Mouse (Mus musculus) adrenal gland, postnatal 10 days (tissue): ENCODE measurements at regions not wholly inside any gene's neighbourhood (a gene's known extent, or its start where the extent isn't known, plus 50 kb on each side); places are given as distances from the start of the nearest gene placed in this dataset.
A peak's percentile ranks its signal among the peaks of the same experiment; 100 is the strongest.

Experiments used
- DNase-seq: peaks from one replicate; pipeline ENCODE4 v3.0.0; 2021; ENCODE audit warnings: mixed read lengths

DNA sequence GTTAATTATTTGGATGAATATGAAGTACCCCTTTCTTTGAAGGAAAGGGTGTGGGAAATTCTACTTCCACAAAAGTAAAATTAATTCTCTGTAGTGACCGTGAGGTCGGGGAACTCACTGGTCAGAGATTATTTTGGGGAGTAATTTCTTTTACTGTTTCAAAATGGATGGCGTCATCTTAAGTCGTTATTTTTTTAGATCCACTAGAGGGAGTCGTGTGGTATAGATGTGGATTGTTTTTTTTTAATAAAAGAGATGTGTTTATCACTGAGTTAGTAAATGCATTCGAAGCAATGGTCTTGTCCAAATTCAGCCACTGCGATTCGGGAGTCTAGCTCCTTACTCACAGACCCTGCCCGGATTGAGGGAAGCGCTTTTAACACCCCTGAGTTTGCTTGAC, 100.8 kb upstream of the Lsm14a start:
- DNase-seq, result no peak

DNA sequence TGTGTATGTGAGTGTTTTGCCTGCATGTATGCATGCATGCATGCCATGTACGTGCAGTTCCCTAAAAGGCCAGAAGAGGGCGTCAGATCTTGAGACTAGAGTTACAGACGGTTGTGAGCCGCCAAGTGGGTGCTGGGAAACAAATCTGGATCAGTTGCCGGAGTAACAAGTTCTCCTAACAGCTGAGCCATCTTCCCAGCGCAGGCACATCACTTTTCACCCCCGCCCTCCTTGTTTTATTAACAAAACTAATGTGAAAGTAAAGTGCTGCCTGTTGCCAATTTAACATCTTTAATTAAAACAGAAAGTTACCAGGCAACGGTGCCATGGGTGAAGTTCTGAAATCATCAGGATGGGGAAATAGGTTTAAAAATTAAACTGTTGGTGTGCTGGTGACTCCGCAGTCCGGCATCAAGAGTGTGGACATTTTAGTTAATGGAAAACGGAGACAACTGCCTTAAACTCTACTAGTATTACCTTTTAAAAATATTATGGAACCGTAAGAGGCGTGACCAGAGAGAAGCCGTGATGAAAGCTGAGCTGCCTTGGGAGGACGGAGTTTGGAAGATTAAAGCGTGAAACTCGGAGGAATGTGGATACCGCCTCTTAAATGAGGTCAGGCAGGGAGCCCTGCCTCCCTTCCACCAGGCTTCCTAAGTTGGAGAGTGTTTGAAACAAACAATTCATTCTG, 91.9 kb upstream of the Lsm14a start:
- no peak for DNase-seq

DNA sequence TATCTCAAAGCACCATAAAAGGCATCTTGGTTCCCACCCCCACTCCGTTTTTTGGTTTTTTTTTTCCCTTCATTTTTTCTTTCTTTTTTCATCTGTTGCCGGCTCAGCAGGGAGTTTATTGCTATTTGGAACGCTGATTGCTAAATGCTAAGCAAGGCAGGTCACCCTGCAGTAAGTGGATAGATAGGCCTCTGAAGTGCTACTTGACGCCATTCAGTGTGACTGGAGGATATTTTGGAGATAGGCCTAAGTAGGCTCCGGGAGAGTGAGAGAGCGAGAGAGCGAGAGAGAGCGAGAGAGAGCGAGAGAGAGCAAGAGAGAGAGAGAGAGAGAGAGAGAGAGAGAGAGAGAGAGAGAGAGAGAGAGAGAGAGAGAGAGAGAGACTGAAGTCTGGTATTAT, 90.3 kb upstream of the Lsm14a start:
- no peak for DNase-seq

DNA sequence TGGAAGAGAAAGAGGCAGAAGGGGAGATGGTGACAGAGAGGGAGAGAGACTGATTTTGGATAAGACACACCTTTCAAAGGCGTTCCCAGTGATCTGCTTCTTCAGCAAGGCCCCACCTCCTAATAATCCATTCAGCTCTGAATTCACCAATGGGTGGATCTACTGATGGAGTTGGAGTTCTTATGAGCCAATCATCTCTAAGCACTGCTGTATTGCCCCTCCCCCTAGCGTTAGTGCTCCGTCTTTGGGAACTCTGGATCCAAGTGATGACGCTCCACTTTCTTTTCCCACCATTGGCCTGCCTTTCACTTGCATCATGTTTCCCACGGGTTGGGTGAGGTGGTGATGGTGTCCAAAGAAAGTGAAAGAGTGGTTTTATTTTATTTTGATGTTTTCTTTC, 87.7 kb upstream of the Lsm14a start:
- DNase-seq, result no peak

DNA sequence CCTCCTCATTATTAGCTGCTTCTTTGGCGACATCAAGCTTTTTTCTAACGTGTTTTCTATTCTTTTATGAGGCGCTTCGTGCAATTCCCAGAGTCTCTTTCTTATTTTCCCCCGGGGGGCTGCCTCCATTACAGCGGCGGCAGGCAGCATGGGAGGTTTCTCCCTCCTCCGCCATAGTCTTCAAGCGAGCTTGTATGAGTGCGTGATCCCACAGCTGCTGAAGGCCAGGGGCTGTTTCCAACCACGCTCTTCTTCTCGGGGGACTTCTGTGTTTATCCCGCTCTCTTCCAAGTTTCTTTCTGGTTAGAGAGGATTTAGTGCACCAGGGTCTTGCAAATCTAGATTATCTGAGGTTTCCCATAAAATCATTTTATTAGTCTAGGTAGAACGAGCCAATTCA, 77.9 kb upstream of the Lsm14a start:
- DNase-seq, result no peak

DNA sequence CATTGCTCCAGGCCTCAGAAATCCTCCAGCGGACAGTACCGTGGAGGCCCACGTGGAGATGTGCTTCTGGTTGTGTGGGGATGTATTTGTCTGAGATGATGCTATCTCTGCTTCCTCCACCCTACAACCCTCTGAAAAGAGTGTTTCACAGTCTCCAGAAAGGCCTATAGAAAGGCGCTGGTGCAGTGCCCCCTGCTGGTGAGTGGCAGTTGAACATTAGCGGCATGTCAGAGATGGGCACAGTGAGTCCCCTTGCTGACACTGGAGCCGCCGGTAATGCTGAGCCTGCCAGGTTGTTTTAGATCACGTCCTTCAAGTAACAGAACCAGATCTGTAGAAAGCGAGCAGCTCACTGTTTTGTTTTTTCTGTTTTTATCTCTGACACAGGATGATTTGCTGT, 69.0 kb upstream of the Lsm14a start:
- peak; percentile 69 for DNase-seq

DNA sequence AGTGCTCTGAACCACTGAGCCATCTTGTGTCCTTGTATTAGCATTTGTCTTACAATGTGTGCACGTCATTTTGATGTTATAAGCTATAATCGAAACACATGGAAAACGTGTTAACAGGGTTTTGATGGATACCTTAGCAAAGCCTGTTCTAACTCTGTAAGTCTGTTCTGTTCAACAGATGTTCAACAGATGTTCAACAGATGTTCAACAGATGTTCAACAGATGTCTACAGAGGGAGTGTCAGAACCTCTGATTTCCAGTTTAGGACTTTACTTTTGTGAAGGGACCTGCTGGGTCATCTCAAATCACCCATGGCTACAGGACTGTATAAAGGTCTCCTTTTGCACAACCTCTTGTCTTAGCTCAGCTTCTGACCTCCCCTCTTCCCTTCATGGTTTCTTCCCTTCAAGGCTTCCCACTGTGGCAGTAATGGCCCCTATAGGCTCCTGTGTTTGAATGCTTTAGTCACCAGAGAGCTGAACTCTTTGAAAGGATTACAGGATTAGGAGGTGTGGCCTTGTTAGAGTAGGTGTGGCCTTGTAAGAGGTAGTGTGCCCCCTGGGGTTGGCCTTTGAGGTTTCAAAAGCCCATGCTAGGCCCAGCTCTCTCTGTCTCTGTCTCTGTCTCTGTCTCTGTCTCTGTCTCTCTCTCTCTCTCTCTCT, 66.8 kb upstream of the Lsm14a start:
- no peak for DNase-seq

DNA sequence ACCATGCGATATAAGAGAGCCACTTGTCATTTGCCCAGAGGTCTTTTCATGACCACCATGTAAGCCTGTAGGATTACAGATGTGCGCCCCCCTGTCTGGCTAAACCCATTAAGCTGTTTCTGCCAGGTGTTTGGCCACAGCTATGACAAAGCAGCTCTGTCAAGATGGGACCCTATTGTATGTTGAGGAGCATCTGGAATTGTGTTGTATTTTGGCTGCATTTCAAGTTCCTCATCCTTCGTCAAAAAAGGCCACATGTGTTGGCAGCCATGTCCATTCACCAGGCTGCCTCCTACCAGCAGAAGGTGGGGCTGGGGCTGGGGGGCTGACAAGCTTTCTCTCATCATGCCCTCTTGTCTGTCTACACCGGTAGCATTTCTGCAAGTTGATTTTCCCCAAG, 65.7 kb upstream of the Lsm14a start:
- DNase-seq, result no peak

DNA sequence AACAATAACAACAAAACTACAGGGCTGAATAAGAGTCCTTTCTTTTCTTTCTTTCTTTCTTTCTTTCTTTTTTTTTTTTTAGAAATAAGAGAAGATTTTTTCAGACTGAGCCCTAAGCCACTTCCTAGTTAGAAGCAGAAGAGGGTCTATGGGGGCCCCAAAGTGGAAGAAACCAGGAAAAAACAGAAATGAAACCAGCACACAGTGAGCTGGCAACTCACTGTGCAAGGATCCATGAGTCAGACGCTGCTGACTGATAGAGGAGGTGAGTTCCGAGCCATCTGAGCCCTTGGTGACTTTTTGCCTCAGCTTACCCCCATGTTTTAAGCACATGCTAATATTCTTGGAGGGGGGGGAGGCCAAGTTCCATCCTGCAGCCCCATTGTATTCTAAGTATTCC, 55.2 kb upstream of the Lsm14a start:
- DNase-seq, result no peak

DNA sequence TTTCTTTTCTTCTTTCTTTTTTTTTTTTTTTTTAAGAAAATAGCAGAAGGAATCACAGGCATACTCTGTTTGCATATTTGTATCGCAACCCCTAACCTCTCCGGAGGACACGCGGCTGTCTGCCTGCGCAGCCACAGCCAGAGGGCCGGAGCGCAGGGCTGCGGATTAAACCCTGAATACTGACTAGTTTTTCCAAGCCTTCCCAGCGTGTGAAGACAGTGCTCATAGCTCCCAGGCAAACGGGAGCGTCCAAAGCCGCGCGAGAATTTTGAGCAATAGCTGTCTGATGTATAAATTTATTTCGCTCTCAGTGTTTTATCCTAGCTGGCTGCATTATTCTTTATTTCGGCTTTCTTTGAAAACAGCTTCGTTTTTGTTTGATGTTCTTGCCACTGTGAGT, 51.1 kb upstream of the Lsm14a start:
- DNase-seq, result no peak
